Mouse (Mus musculus) retina, embryonic 14.5 days (tissue): ENCODE measurements around the gene Nab2.
"Not testable (repeated sequence)": the region's sequence is repeated elsewhere in the genome, so short reads cannot be mapped to it uniquely, and the experiment has no call there.

Experiments used
- DNase-seq: peaks from one replicate; pipeline ENCODE4 v3.0.0-alpha.2; 2015; ENCODE audit warnings: low spot score

Gene Nab2

DNA sequence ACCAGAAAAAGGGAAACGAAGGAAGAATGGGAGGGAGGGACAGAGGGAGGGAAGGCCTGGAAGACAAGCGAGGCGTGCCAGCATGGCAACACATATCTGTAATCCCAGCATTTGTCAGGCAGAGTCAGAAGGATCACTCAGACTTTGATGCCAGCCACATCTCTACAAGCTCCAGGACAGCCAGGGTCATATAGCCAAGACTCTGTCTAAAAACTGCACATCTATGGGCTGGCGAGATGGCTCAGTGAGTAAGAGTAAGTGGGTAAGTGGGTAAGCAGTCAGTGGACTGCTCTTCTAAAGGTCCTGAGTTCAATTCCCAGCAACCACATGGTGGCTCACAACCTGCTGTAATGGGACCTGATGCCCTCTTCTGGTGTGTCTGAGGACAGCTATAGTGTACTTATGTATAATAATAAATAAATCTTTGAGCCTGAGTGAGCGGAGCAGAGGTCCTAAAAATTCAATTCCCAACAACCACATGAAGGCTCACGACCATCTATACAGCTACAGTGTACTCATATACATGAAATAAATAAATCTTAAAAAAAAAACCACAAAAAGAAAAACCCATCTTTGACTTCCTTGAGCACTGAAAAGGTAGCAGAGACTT lies 5.8 kb upstream of the Nab2 start:
- DNase-seq = no peak

GRCm38 (mm10) chr10:127671276-127671675 lies 2.9 kb upstream of the Nab2 start:
- DNase-seq = no peak

GRCm38 (mm10) chr10:127670185-127670584 lies 1.8 kb upstream of the Nab2 start:
- DNase-seq = no peak

DNA sequence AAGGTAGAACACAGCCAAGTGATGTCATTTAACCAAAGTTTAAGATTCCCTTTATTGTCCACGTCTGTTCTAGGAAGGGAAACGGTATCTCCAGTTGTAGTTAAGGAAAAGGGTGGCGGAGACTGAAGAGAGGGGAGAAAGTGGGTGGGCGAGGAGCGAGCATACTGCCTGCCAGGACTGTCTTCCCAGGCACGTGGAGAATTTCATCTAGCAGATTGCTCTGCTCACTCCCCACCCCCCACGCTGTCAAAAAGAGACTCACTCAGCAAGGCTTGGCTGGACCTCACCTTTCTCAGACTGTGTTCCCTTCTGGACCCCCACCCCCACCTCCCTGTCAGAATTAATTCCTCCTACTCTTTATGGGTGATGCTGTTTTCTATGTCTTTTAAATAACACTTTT lies 802 bp upstream of the Nab2 start:
- no peak for DNase-seq

DNA sequence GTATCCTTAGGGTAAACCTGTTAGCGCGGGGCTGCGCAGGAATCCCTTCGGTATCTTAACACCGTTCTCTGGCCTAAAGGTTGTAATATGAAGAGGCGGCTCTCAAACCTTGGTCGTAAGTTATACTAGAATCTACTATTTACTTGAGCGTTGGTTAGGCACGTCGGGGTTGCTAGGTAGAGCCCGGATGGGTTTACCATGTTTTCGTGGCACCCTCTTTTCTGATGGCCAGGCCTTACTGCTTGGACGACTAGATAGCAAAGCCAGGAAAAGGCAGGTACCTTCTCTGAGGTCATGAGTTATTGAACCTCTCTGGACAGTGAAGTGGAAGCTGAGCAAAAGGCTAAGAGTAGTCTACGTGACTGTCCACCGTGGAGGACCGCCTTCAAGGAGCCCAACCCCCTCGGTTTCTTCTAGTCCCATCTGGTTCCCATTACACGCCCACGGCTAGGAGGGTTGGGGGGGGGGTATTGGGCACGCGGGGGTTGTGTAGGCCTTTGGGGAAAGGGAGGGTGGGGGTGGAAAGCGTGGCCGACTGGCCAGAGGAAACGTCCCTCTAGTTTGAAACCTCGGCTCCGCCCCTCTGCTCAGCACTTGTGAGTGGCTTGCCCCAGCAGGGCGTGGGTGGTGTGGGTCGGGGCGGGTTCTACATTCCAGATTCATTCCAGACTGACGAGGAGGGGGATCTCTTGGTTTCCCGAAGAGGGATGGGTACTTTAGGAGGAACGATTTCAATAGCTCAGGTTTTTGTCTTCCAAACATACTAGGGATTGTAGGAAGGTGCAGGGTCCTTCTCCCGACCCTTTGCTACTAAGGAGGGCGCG lies 887 bp downstream of the Nab2 start:
- DNase-seq = peak; percentile 68

- peak; percentile 65 for DNase-seq
Observed at GRCm38 (mm10) chr10:127666501-127667268, 1.7 kb downstream of the Nab2 start, which contains the start of gene Nemp1. Gene Nemp1 (plus strand): TSS chr10:127666901.

DNA sequence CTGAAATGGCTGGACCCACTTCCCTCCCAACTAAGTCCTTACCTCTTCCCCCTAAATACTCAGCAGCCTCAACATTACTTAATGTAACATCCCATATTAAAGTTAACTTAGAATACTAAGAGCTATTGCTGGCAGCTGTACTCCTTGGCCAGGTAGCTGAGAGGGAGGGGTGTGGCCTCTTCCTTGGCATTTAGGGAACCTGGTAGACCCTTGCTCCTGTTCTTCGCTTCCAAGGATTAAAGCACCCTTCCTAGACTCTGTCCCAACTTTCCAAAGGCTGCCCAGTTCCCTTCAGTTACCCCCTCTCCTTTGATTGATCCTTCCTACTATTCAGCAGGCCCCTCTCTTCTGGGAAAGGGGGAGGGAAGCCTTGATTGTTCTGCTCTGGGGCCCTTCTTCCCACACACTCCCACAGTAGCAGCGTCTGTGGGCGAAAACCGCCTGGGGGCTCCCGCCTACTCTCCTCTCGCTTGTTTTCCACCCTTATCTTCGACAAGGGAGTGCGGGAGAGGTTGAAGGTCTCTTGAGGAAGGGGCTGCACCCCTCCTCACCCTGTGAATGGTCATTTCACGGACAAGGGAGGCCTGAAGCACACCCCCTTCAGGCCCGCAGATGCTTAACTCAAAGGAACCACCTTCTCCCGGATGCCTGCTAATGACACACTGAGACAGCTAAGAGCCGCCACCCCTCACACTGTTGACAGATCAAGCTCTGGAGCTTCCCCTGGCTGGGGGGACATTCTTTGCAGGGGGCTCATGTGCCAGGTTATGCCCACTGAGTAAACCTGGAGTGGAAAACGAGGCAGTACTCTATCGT lies 2.8 kb downstream of the Nab2 start:
- DNase-seq = no peak

DNA sequence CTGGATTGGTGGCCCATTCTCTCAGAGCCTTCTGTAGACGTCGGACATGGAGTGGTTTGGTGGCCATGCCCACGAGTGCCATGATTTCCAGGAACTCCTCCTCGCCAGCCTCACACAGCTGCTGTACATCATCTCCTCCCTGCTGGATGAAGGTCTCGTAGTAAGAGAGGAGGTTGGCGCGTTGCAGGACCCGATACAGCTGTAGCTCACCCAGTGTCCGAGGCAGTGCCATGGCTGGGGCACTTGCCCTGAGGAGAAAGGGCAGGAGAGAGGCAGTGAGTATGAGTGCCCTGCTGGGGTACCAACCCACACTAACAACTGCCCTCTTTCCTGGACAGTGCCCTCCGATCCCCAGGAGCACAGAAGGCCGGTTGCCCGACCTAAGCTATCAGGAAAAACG lies 3.5 kb downstream of the Nab2 start:
- no peak for DNase-seq

- no peak for DNase-seq
Observed at GRCm38 (mm10) chr10:127664166-127664565, 4.2 kb downstream of the Nab2 start.

GRCm38 (mm10) chr10:127663590-127663989 lies 4.8 kb downstream of the Nab2 start:
- no peak for DNase-seq

- no peak for DNase-seq
Observed at GRCm38 (mm10) chr10:127662666-127663253, 5.6 kb downstream of the Nab2 start.

- no peak for DNase-seq
Observed at GRCm38 (mm10) chr10:127661915-127662663, 6.3 kb downstream of the Nab2 start.

GRCm38 (mm10) chr10:127661291-127661914 lies 7.0 kb downstream of the Nab2 start:
- no peak for DNase-seq

- no peak for DNase-seq
Observed at GRCm38 (mm10) chr10:127659551-127659950, 8.8 kb downstream of the Nab2 start.

DNA sequence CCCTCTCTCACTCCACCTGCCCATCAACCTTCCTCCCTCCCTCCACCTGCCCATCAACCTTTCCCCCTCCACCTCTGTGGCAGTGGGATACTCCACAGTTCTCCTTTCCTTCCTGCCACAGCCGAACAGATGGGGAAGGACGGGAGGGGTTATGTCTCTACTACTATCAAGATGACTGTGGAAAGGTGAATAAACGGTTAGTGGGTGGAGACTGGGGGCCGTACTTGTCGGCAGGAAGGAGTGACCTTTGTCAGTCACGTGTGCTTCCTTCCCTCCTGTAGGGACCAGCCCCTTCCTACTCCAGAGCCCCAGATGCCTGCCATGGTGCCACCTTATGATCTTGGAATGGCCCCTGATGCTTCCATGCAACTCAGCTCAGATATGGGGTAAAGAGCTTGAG lies 10.3 kb downstream of the Nab2 start:
- no peak for DNase-seq

DNA sequence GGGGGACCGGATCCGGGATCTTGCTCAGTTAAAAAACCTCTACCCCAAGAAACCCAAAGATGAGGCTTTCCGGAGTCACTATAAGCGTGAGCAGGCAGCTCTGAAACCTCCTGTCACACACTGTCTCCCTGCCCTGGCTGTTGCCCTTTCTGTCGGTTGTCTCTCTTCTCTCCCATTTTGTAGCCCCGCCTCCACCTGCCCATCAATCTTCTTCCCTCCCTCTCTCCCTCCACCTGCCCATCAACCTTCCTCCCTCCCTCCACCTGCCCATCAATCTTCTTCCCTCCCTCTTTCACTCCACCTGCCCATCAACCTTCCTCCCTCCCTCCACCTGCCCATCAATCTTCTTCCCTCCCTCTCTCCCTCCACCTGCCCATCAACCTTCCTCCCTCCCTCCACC lies 10.8 kb downstream of the Nab2 start:
- DNase-seq = not testable (repeated sequence)

GRCm38 (mm10) chr10:127654970-127655579 lies 13.3 kb downstream of the Nab2 start:
- DNase-seq = no peak

DNA sequence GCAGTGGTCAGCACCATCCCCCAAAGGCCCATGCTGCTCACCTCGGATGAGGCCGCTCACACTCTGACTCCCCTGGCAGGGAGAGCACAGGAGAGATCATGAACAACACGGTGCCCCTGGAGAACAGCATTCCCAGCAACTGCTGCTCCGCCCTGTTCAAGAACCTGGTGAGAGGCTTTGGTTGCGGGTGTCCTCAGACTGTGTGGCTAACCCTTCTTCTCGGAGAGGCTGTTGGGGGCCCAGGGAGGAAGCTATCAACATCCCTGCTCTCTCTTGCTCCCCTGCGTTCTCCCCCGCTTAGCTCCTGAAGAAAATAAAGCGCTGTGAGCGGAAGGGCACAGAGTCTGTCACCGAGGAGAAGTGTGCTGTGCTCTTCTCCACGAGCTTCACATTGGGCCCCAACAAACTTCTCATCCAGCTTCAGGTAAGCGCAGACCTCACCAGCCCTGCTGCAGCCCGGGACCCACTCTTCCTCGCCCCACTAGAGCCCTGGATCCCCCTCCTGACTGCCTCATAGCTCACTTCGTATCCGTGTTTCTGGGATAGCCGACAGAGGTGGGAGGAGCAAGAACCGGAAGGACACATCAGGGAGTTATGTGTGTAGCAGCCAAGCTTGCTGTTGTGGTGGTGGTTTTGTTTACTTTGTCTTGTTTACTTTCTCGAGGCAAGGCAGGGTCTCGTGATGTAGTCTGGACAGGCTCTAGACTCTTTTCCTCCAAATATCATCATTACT lies 15.3 kb downstream of the Nab2 start:
- no peak for DNase-seq

GRCm38 (mm10) chr10:127645791-127646190 lies 22.6 kb downstream of the Nab2 start:
- no peak for DNase-seq
